Mouse (Mus musculus) ovary, postnatal 14 days (tissue): ENCODE measurements around the gene Gm21518.
"Not testable (repeated sequence)": the region's sequence is repeated elsewhere in the genome, so short reads cannot be mapped to it uniquely, and the experiment has no call there.

ENCODE experiments used
- DNase-seq: peaks from one replicate; pipeline ENCODE4 v3.0.0; 2022; ENCODE audit warnings: low spot score

Gene Gm21518

DNA sequence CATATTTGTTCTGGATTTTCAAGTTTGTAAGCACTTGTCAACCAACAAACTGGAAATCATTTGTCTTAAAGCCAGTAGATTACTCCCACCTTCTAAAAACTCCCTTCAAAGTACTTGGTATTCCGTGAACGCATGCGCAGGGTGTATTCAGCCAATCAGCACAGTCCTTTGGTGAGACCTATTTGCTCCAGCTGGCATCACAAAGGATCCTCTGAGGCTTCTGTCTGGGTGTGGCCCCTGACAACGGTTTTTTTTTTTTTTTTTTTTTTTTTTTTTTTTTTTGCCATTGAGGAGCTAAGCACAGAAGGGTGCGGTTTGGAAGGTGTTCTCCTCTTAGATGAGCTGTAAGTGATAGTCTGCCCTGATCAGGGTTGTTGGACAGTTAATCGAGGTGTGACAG lies at the start of gene Gm21518:
TSS of gene Gm21518 (plus strand) at position 301 of the 400 bp plus-strand sequence.
- not testable (repeated sequence) for DNase-seq
